Mouse (Mus musculus): ENCODE results near the gene Pnmt. TPM values are rescaled to one million over a fixed set of nuclear protein-coding genes. Genes with fewer than 3 reads are reported as not detected.
A peak's percentile ranks its signal among the peaks of the same experiment; 100 is the strongest.

Pnmt gene
- under 1 TPM; 0.30 to 0.74 TPM for total RNA-seq (2021)
- long read RNA-seq, experiment 1: 0 reads
- long read RNA-seq, experiment 2, partial matches to known transcripts: 0 of 1 reads
- long read RNA-seq, experiment 2, other reads (novel, unspliced or antisense): 0 of 1 reads

DNA sequence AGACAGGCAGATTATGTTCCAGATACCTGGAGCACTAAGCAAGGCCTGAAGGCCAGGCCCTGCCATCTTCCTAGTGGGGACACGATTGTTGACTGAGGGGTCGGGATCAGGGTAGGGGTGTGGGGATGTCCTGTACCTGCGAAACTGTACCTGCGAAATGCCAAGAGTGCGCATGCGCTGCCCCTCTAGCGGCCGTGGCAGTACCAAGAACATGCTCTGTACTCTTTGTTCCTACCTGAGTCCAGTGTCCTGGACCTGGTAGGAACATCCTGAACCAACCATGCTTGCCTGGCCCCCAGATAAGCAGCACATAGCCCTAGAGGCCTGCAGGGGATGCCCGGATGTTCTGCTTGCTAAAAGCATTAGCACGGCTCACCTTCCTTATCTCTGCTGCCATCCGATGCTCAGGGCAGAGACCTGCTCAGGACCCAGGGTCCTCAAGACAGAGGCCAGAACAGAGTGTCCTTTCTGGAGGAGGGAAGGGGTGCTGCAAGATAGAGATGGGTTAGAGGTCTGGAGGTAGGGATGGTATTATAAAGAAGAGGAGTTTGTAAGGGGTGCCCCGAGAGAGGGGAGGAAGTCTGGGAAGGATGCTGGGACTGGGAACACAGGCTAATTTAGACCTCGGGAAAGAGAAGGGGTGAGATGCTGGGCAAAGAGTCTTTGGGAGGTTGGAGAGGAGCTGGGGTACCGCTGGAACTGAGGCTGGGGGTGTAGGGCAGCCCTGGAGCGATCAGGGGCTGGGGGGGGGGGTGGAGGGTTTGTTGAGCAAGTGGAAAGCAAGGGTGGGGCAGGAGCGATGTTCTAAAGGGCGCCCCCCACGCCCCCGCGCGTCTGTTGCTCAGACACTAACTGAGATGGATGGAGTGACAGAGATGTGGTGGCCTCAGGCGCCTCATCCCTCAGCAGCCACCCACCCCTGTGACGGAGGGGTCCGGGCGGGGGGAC lies at the start of gene Pnmt:
Pnmt (plus strand) TSS at position 813 of the 948 bp plus-strand sequence.
- no peak for DNase-seq (ENCODE audit: low spot score in 2 of 2)

- peak; percentile 85 to 90 for DNase-seq (ENCODE audit: low spot score in 2 of 2)
Observed at GRCm38 (mm10) chr11:98338507-98338961, 47.7 kb upstream of the Pnmt start.

DNA sequence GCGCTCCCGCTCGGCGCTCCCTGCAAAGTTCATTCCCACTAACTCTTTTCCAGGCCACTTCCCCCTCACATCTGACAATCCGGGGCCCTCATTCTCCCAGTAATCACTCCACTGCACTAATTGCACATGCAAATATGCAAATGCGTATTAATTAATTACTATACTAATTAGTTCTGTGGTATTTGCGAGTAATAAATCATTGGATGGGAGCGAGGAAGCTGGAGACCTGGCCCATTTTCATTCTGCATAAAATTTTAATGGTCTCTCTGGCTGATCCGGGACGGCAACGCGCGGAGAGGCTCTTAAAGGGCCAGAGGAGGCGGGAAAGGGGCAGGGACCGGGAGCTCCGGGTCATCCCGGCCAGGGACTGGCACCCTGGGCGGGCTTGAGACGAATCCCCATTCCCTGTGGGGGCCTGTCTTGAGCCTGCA lies 47.2 kb upstream of the Pnmt start:
- DNase-seq (ENCODE audit: low spot score in 2 of 2): no peak

DNA sequence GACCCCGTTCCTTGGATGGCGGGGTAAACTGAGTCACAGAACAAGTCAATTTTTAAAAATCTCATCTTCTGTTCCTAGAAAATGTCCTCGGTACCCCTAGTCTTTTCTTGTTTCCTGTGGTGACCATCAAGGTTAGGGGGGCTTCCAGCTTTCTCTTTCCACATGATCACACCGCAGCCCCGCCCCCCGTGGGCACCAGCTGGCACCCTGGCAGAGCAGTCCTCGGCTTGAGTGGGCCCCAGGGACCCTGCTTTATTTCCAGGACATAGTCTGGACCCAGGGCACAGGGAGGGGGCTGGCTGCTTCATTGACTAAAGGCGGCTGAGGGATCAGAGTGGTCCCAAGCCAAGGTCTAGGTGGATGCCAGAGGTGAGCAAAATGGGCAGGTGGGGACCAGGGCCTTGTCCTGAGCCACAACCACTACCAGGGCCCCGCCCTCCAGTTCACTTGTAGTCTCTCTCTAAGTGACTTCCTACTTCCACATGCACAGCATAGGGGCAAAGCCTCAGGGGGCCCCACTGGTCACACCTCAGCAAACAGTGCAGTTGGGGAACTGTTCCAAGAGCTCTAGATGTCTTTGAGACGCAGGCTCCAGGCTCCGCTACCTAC lies 46.5 kb upstream of the Pnmt start:
- DNase-seq (ENCODE audit: low spot score in 2 of 2): no peak

DNA sequence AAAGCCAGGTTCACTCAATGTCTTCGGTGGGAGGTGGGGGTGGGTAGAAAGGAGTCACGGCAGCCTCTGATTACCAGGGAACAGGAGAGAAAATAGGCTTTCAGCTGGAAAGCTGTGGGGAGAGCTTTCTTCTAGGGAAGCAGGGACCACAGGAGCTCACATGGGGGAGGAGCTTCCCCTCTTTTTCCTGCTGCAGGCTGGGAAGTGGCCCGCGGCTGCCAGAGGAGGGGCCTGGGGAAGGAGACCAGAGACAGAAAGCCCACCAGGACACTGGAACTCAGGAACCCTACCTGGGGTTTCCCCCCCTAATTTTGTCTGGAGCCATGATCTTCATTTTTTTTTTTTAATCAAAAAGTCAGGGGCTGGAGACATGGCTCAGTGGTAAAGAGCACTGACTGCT lies 45.7 kb upstream of the Pnmt start:
- DNase-seq (ENCODE audit: low spot score in 2 of 2): no peak

DNA sequence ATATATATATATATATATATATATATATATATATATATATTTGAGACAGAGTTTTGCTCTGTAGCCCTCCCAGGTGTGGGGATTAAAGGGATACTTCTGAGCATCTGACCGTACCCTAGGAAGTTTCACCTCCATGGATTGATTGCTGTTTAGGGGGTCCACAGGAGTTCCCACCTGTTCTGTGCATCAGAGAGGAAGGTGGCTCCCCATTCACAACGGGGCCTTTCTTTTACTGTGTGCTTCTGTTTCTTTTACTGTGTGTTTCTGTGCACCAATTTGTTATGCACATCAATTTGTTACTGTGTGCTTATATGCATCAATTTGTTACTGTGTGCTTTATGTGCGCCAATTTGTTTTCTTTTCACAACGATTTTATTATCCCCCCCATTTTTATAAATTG lies 45.1 kb upstream of the Pnmt start:
- no peak for DNase-seq (ENCODE audit: low spot score in 2 of 2)

DNA sequence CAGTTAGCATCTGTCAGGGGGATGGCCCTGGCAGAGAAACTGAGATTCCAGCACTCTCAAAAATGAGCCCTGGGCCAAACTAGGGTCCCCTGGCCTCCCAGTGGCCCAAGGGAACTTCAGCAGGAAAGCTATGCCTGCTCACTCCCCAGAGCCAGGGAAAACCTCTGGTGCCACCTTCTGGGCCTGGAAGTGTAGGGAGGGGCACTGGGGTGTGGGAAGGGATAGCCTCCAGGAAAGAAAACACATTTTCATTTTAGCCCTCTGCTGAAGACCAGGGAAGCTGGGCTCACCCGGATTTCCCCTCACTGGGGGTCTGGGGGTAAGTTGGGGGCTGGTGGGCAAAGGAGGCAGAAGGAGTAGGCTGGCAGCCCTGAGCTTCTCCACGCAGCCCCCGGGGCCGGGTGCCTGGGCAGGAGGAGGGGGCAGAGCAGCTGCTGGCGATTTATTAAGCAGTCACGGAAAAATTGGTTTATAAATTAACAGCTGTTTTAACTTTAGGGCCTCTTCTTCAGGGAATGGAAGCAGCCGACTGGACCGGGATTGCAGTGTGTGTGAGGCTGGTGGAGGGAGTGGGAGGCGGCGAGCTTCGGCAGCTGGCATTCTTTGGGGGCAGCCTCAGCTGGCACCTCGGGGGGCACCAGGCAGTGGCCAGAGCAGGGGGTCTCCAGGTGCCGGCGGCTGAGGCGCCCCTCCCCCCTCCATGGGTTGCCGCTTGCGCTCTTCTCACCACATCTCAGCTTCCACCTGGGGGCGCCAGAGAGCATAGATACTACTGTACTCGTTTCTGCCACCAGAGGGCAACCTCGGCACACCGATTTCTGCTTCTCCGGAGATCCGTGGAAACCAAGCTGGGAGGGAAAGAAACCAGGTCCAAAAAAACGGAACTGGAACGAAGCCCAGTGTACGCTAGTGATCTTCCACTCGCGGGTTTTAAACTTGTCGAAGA lies 44.0 kb upstream of the Pnmt start:
- peak; percentile 97 to 99 for DNase-seq (ENCODE audit: low spot score in 2 of 2)

GRCm38 (mm10) chr11:98345253-98345652 lies 41.0 kb upstream of the Pnmt start:
- peak; percentile 87 to 92 for DNase-seq (ENCODE audit: low spot score in 2 of 2)

DNA sequence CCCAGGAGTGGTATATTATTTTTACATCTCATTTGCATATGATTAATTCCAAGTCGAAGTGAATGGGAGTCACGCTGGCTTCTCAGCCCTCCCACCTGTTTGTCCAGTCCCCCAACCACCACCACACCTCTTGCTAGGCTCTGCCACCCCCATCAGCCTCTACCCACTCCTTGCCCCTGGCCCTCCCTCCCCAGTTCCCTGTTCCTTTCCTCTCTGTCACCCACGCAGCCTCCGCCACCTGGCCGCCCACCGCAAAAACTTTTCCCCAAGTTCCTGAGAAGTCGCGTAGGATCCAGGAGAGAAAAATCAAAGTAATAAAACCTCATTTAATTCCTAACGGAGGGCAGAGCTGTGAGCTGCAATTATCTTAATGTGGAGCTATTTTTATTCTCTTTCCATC lies 40.1 kb upstream of the Pnmt start:
- DNase-seq (ENCODE audit: low spot score in 2 of 2): peak in 1 of 2 experiments; percentile 66

DNA sequence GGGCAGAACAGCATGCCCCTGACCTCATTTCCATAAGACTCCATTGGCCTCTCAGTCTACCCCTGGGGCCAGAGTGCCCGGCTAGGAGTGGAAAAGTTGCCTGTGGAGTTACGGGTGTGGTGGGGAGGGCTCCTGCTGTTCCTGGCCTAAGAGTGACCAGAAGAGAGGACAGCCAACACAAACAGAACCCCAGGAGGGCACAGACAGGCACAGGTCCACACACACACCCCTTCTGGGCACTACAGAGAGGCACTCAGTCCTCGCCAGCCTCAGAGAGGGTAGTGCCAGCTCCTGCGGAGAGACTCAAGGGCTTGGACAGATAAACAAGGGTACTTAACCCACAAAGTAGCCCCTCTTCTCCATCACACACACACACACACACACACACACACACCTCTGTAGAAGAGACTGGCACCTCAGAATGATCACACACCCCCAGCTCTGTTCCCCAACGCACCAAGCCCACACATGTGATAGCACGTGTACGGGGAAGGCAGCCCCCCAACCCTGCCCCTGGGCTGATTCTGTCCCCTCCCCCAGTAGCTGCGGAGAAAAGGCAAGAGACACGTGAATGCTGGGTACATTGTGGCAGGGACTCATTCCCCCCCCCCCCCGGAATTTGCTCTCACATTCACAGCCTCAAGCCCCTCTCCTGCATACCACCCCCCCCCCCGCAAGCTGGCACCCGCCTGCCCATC lies 38.7 kb upstream of the Pnmt start:
- no peak for DNase-seq (ENCODE audit: low spot score in 2 of 2)

GRCm38 (mm10) chr11:98348083-98348961 lies 37.9 kb upstream of the Pnmt start, which contains the start of gene Ppp1r1b:
Ppp1r1b (plus strand) TSS chr11:98348404.
- DNase-seq (ENCODE audit: low spot score in 2 of 2): peak; percentile 72 to 82

GRCm38 (mm10) chr11:98349308-98349707 lies 36.9 kb upstream of the Pnmt start:
- DNase-seq (ENCODE audit: low spot score in 2 of 2): no peak

DNA sequence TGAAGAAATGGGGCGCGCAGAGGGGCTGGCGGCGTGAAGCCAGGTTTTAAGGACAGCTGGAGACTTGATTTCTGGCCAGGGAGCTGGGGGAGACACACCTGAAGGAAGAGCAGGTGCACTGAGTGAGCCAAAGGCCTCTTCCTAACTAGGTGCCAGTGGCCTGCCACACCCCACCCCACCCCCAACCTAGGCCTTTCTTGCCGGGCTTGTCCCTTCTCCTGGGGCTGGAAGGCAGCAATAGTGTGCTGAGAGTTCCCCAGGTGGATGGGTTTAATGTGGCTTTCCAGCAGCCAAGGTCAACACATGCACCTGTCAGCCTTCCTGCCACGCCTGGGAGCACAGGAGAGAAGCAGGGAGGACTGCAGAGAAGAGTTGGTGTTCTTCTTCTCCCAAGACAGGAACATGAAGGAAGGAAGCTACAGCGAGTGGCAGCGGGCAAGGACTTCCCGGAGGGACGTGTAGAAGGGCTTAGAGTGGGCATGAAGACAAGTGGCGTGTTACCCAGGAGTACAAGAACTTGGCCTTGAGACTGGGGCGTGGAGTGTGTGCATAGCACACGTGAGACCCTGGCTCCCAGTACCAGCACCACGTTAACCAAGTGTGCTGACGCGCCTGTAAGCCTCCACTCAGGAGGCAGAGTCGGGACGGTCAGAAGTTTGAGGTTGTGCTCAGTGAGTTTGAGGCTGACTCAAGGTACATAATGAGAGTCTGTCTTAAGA lies 33.8 kb upstream of the Pnmt start:
- no peak for DNase-seq (ENCODE audit: low spot score in 2 of 2)

DNA sequence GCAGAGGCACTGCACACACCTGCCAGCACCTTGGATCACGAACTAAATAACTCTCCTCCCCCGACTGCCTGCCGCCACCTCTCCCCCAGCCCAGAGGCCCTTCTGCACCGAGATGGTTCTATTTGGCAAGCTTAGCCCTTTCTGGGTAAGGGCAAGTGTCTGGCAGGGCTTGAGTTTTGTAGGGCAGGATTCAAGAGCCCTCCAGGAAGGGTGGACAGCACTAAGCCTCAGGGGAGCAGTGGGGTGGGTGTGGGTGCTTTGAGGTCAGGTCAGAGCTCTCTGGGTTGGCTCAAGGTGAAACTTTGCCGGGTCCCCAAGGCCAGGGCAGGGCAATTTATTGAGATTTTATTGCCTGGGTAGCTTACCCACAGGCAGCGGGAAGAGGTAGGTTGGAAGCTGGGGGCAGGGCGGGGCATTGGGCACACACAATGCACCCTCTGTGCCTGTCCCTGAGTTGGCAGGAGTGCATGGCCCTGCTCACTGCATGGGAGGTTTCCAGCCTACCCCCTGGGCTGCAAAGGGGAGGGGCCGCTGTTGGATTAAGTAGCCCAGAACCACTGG lies 32.5 kb upstream of the Pnmt start:
- peak in 1 of 2 experiments; percentile 56 for DNase-seq (ENCODE audit: low spot score in 2 of 2)

DNA sequence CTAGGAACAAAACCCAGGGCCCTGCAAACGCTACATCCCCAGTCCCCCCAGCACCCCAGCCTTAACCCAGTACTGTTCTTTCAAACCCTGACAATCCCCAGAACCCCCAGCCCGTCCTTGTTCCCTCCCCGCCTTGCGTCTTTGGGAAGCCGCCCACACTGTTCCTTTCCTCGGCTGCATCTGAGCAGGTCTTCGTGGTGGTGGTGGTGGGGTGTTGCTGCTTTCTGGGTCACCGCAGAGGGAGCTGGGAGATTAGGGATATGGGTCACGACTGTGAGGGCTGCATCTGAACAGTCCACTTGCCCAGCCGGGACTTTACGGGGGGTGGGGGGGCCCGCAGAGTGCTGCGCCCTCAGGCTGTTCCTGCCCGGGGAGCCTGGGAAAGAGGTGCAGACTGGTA lies 31.8 kb upstream of the Pnmt start:
- DNase-seq (ENCODE audit: low spot score in 2 of 2): peak; percentile 59 to 67

DNA sequence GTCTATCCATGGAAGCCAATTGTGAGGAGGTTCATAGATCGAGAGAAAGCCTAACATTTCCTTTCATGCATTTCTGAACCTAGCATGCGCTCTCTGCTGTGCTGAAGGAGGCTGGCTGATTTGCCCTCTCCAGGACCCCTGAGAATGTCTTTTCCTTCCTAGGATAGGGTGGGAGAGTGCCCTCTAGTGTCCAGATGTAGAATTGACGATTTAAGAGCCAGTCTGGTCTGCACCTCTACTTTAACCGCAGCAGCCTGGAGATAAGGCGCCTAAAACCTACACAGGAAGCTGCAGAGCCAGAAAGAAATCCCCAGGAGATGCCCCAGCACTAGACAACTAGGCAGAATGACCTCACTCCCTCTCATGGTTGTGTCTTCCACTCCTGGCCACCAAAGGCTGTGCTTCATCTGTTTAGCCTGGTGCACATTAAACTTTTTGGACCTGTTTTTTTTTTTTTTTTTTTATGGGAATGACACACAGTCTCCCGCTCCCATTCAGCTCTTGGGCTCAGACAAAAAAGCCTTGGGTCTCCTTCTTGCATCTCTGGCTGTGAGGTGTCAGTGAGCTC lies 30.4 kb upstream of the Pnmt start:
- DNase-seq (ENCODE audit: low spot score in 2 of 2): peak; percentile 56 to 62

GRCm38 (mm10) chr11:98356625-98357394 lies 29.4 kb upstream of the Pnmt start:
- no peak for DNase-seq (ENCODE audit: low spot score in 2 of 2)
